Mouse (Mus musculus): ENCODE measurements around the gene Rpl4. TPM values are rescaled to one million over a fixed set of nuclear protein-coding genes. Genes with fewer than 3 reads are reported as not detected.
"Not testable (repeated sequence)": the region's sequence is repeated elsewhere in the genome, so short reads cannot be mapped to it uniquely, and the experiment has no call there.

The Rpl4 gene
- polyA plus RNA-seq, 1 experiment from 2014 or later = 693 TPM

DNA sequence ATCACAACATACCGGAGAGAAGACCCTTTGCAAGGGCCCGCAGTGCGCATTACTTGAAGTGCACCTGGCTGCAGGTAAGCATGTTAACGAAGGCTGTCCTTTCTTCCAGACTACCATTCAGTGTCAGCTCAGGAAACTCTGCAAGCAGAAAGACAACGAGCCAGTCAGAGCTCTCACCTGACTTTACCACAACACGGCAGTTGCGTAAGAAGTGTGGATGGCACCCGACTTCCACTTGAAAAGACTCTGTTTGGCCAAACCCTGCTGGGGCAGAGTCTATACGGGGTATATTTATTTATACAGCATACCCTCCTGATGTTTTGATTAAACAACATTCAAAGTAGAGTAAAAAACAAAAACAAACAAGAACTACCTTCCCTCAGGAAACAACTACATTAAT is 33.3 kb upstream of the Rpl4 start:
- no peak for TF ChIP-seq EP300 (IDR thresholded peaks at IDR 0.05)
- no peak for TF ChIP-seq CTCF (IDR thresholded peaks at IDR 0.05)
- no peaks in the 10 kb centered on the region for H3K36me3 ChIP-seq (ENCODE audit: insufficient read depth, low read length)

DNA sequence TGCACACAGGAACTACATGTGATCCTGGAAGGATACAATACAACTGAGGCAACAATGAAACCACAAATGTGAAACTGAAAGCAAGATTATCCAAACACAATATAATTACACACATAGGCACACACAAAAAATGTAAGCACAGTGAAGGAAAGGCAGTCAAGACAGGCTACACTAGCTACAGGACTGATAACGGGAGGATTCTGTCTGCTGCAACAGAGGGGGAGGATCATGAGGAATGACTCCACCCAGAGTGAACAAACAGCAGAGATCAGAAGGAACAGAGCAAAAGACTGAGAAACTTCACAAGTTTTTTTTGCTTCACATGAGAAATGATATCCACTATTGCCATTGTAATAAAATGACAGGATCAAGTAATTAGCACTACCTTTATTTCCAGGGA is 16.5 kb upstream of the Rpl4 start:
- H3K36me3 ChIP-seq (ENCODE audit: insufficient read depth, low read length) = no peaks in the 10 kb centered on the region; the same call in 1 of the 2 replicates

More for the DNA sequence above, 33.3 kb upstream of the Rpl4 start:
- Histone ChIP-seq H3K4me1 (ENCODE audit: insufficient read depth, low read depth, low read length) (no peaks in the 10 kb centered on the region), H3K4me3 (ENCODE audit: low read depth, low read length) (no peak overlapping the region), H3K27me3 (replicated peaks; ENCODE audit: insufficient read depth, low read length) (no peaks in the 10 kb centered on the region), H3K27ac (ENCODE audit: low read length) (no peak overlapping the region), H3K4me2 (replicated peaks; ENCODE audit: low read depth, low read length) (no peak overlapping the region), H3K9me3 (ENCODE audit: low read length) (no peaks in the 10 kb centered on the region), H3K9ac (replicated peaks; ENCODE audit: low read depth) (no peak overlapping the region)
- DNase-seq (ENCODE audit: low spot score) = no peak
- no peak for ATAC-seq
- 71% methylated on average over 9 of the region's 9 CpGs for WGBS

DNA sequence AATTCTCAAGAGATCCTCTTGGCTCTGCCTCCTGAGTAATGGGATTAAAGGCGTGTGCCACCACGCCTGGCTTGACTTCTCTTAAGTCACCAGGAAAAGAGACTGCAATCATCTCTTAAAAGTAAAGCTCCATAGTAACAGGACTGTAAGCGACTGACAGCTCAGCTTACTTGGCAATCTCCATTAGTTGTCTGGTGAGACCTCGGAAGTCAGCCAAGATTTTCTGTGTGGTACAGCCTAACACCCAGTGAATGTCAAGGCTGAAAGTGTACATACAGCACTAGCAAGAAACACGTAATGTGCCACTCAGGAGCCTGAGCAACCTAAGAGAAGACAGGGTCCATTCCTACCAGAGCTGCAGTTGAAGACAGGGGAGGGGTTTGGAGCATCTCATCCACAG is 12.7 kb upstream of the Rpl4 start:
- 92% methylated on average over 5 of the region's 5 CpGs for WGBS
- TF ChIP-seq CTCF (IDR thresholded peaks at IDR 0.05) (no peak), EP300 (IDR thresholded peaks at IDR 0.05) (no peak)
- Histone ChIP-seq H3K9me3 (ENCODE audit: low read length) (no peaks in the 10 kb centered on the region), H3K27me3 (replicated peaks; ENCODE audit: insufficient read depth, low read length) (no peaks in the 10 kb centered on the region), H3K4me3 (ENCODE audit: low read depth, low read length) (no peak overlapping the region), H3K36me3 (ENCODE audit: insufficient read depth, low read length) (0 out of 2 replicates have a peak, but pooled peaks cover 7% of the 10 kb centered on the region), H3K4me2 (replicated peaks; ENCODE audit: low read depth, low read length) (no peak overlapping the region), H3K9ac (replicated peaks; ENCODE audit: low read depth) (no peak overlapping the region), H3K27ac (ENCODE audit: low read length) (no peak overlapping the region), H3K4me1 (ENCODE audit: insufficient read depth, low read depth, low read length) (no peaks in the 10 kb centered on the region)
- ATAC-seq = no peak
- DNase-seq (ENCODE audit: low spot score) = no peak

More for the DNA sequence above, 16.5 kb upstream of the Rpl4 start:
- Histone ChIP-seq H3K9me3 (ENCODE audit: low read length) (no peaks in the 10 kb centered on the region), H3K27ac (ENCODE audit: low read length) (no peak overlapping the region), H3K9ac (replicated peaks; ENCODE audit: low read depth) (no peak overlapping the region), H3K4me2 (replicated peaks; ENCODE audit: low read depth, low read length) (no peak overlapping the region), H3K4me3 (ENCODE audit: low read depth, low read length) (no peak overlapping the region), H3K27me3 (replicated peaks; ENCODE audit: insufficient read depth, low read length) (no peaks in the 10 kb centered on the region), H3K4me1 (ENCODE audit: insufficient read depth, low read depth, low read length) (no peaks in the 10 kb centered on the region)
- ATAC-seq (no peak), DNase-seq (ENCODE audit: low spot score) (no peak)
- WGBS = 80% methylated on average over 1 of the region's 1 CpGs
- TF ChIP-seq EP300 (IDR thresholded peaks at IDR 0.05) (no peak), CTCF (IDR thresholded peaks at IDR 0.05) (no peak)

DNA sequence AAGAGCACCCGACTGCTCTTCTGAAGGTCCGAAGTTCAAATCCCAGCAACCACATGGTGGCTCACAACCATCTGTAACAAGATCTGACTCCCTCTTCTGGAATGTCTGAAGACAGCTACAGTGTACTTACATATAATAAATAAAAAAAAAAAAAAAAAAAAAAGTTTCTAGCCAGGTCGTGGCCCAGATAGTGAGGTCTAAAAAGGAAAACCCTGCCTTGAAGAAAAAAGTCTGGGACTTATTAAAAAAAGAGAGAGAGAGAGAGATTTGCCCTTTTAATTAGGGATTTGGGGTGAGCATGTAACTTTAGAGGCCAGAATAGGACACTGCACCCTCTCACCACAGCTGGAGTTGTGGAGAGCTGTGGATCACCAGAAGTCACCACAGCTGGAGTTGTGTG is 3.2 kb upstream of the Rpl4 start:
- not testable (repeated sequence) for H3K4me2 ChIP-seq (replicated peaks; ENCODE audit: low read depth, low read length); H3K27ac ChIP-seq (ENCODE audit: low read length); H3K36me3 ChIP-seq (ENCODE audit: insufficient read depth, low read length); H3K9me3 ChIP-seq (ENCODE audit: low read length); H3K9ac ChIP-seq (replicated peaks; ENCODE audit: low read depth); H3K4me1 ChIP-seq (ENCODE audit: insufficient read depth, low read depth, low read length); H3K27me3 ChIP-seq (replicated peaks; ENCODE audit: insufficient read depth, low read length); ATAC-seq; H3K4me3 ChIP-seq (ENCODE audit: low read depth, low read length); DNase-seq (ENCODE audit: low spot score)
- WGBS = 86% methylated on average over 3 of the region's 3 CpGs

DNA sequence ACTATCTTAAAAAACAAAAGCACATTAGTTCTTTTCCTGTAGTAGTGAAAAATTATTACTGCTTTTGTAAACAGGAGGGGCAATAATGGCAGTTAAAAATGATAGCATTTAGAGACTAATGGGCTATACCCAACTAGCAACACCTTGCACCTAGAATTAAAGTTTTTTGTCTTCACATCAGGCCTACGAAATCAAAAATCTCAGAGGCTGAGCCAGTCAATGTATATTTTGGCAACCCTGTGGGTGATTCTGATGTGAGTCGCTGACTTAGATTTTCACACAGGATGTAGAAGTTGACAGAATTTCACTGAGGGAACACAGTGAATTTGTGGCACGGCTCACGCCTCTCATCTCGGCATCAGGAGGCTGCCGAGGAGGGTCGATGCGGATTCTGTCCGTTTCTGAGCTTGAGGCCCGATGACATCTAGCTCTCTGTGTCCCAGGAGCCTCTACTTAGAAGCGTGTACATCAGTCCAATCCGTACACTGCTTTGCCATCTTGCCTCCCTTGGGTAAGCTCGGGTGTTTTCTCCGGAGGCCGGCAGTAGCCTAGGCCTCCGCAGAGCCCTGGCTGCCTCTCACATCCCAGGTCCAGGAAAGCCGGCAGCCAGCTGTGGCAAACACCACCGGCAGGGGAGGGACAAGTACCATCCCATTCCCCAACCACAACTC is 895 bp upstream of the Rpl4 start:
- peak; percentile 47 for ATAC-seq

DNA sequence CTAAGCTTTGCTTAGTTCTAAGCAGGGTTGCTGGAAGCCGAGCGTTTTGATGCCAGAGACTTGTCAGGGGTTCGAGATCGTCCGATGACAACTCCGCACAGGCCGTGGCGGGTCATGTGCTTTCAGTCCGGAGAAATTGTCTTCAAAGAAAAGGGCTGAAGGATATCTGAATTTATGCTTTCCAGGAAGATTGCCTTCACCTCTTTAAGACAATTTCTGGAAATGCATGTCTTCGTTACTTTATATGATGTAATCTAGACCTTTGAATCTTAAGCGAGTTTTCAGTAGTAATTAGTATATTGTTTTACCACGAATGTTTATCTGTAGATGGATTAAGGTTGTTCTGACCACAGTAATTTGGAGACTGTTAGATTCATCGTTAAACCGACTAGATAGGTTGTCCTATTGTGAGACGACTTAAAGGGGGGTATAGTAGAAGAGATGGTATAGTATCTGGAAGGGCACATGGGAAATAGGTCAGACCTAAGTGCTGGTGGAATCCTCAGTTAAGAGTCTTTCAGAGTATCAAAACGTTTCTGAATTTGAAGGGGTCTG is 568 bp downstream of the Rpl4 start:
- Histone ChIP-seq H3K27me3 (replicated peaks; ENCODE audit: insufficient read depth, low read length) (no peaks in the 10 kb centered on the region), H3K4me1 (ENCODE audit: insufficient read depth, low read depth, low read length) (peaks cover 5% of the 10 kb centered on the region; the same call in 1 of the 2 replicates), H3K36me3 (ENCODE audit: insufficient read depth, low read length) (peaks cover 23% of the 10 kb centered on the region), H3K9me3 (ENCODE audit: low read length) (no peaks in the 10 kb centered on the region), H3K4me2 (replicated peaks; ENCODE audit: low read depth, low read length) (peak overlapping the region; percentile 62), H3K27ac (ENCODE audit: low read length) (peak overlapping the region; percentile 81), H3K9ac (replicated peaks; ENCODE audit: low read depth) (peak overlapping the region; percentile 55), H3K4me3 (ENCODE audit: low read depth, low read length) (peak overlapping the region; percentile 55)
- no peak for TF ChIP-seq CTCF (IDR thresholded peaks at IDR 0.05)
- no peak for ATAC-seq
- DNase-seq (ENCODE audit: low spot score) = no peak
- under 1% methylated on average over 16 of the region's 16 CpGs for WGBS

More for the DNA sequence above, 895 bp upstream of the Rpl4 start:
- peak overlapping the region; percentile 88 for H3K4me2 ChIP-seq (replicated peaks; ENCODE audit: low read depth, low read length)
- WGBS = 2% methylated on average over 18 of the region's 18 CpGs
- peak overlapping the region; percentile 55 for H3K9ac ChIP-seq (replicated peaks; ENCODE audit: low read depth)
- no peak for DNase-seq (ENCODE audit: low spot score)
- H3K4me1 ChIP-seq (ENCODE audit: insufficient read depth, low read depth, low read length) = peaks cover 5% of the 10 kb centered on the region; the same call in 1 of the 2 replicates
- H3K27ac ChIP-seq (ENCODE audit: low read length) = peak overlapping the region; percentile 81; the same call in 1 of the 2 replicates
- H3K4me3 ChIP-seq (ENCODE audit: low read depth, low read length) = peak overlapping the region; percentile 55
- no peaks in the 10 kb centered on the region for H3K9me3 ChIP-seq (ENCODE audit: low read length)
- TF ChIP-seq CTCF (IDR thresholded peaks at IDR 0.05) (peak; percentile 22; the same call in 1 of the 2 replicates), EP300 (IDR thresholded peaks at IDR 0.05) (no peak)
- peaks cover 14% of the 10 kb centered on the region for H3K36me3 ChIP-seq (ENCODE audit: insufficient read depth, low read length)
- no peaks in the 10 kb centered on the region for H3K27me3 ChIP-seq (replicated peaks; ENCODE audit: insufficient read depth, low read length)

Data from lung, postnatal 0 days (tissue).